Mouse (Mus musculus) lung, postnatal 0 days (tissue): ENCODE data around the gene Rbm34.

Source experiments
- CTCF ChIP-seq: IDR thresholded peaks from 2 replicates; pipeline ENCODE4 v1.5.1; 2016; ENCODE audit warnings: antibody characterized with exemption, mild to moderate bottlenecking
- EP300 ChIP-seq: IDR thresholded peaks from 2 replicates; pipeline ENCODE4 v1.6.1; 2016; ENCODE audit warnings: antibody characterized with exemption, mild to moderate bottlenecking, control low read depth

DNA sequence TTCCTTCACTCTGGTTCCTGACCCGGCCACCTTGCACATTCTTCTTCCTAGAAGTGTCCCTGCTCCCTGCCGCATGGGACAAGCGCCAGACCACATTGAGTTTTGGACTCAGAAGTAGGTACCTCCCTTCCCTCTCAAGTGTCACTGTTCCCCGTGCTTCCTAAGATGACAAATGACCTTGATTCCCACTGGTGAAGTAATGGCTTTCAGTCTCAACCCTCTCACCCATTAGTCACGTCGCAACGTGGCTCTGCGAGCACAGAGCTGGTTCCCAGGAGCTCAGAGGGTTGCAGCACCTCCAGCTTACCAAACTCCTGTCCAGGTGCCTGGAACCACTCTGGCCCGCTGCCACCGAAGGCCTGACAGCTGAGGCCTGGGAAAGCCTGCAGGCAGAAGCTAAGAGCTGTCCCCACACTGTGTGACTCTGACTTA is 61.5 kb downstream of the Rbm34 start:
- TF ChIP-seq CTCF, result no peak
- no peak for TF ChIP-seq EP300
